Mouse (Mus musculus) ES-E14 (cell line): ENCODE measurements around the gene Slfn8.

Experiments
- HCFC1 ChIP-seq: IDR thresholded peaks from 2 replicates; pipeline ENCODE4 v1.6.1; 2012; ENCODE audit warnings: low read length, inconsistent platforms, borderline replicate concordance; ENCODE audit not compliant: insufficient read depth
- MAFK ChIP-seq: IDR thresholded peaks from 2 replicates; pipeline ENCODE4 v1.6.1; 2014; ENCODE audit warnings: mild to moderate bottlenecking, low read depth, low read length, inconsistent platforms; ENCODE audit not compliant: insufficient read depth
- ZC3H11A ChIP-seq: IDR thresholded peaks from 2 replicates; pipeline ENCODE4 v1.6.1; 2012; ENCODE audit warnings: low read depth, mild to moderate bottlenecking, inconsistent platforms, low read length, borderline replicate concordance

DNA sequence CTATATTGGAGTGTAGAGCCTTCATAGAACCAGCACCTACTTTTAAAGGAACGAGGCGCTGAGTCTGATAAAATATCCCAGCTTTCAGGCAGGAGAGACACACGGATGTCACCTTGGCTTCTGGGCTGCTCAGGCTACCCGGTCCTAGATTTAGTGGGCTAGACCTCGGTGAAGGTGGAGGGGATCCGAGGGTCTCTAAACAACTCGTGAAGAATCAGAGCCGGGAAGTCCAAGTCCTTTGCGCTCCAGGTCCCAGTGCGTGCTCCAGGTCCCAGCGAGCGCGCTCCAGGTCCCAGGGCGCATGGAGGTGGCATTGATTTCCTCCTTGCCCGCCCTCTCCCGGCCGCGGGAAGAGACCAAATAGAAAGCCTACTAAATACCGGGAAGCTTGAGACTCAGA lies 19.2 kb upstream of the Slfn8 start:
- TF ChIP-seq MAFK (no peak), ZC3H11A (no peak), HCFC1 (no peak)
